Mouse (Mus musculus): Measurements from ENCODE around the gene Ifi214. TPM values are rescaled to one million over a fixed set of nuclear protein-coding genes. Genes with fewer than 3 reads are reported as not detected.

Gene Ifi214
- not detected for polyA plus RNA-seq (2014; fragmentation: Illumina TruSeq; extraction: RNeasy Lipid Tissue Mini Kit (QIAGEN cat#74804); ENCODE audit: low read depth, low replicate concordance)

GRCm38 (mm10) chr1:173535791-173536190 lies at the start of gene Ifi214:
Gene Ifi214, minus strand, starts transcription at chr1:173535957.

GRCm38 (mm10) chr1:173490812-173491480 lies 44.8 kb downstream of the Ifi214 start, which contains the start of gene Ifi206:
Gene Ifi206, minus strand, starts transcription at chr1:173491041.

Other genes with a start within 250 kb of the Ifi214 start
- gene Ackr1, start 202.2 kb downstream of the Ifi214 start, polyA plus RNA-seq (2014; fragmentation: Illumina TruSeq; extraction: RNeasy Lipid Tissue Mini Kit (QIAGEN cat#74804); ENCODE audit: low read depth, low replicate concordance), result not detected
- 0.89 TPM for gene Aim2, start 185.1 kb downstream of the Ifi214 start, polyA plus RNA-seq (2014; fragmentation: Illumina TruSeq; extraction: RNeasy Lipid Tissue Mini Kit (QIAGEN cat#74804); ENCODE audit: low read depth, low replicate concordance)
- gene Cadm3, start 168.3 kb downstream of the Ifi214 start, polyA plus RNA-seq (2014; fragmentation: Illumina TruSeq; extraction: RNeasy Lipid Tissue Mini Kit (QIAGEN cat#74804); ENCODE audit: low read depth, low replicate concordance), result 0.16 TPM
- gene Ifi206, start 44.9 kb downstream of the Ifi214 start, polyA plus RNA-seq (2014; fragmentation: Illumina TruSeq; extraction: RNeasy Lipid Tissue Mini Kit (QIAGEN cat#74804); ENCODE audit: low read depth, low replicate concordance), result 1.1 TPM
- 5.9 TPM for gene Ifi213, start 63.3 kb upstream of the Ifi214 start, polyA plus RNA-seq (2014; fragmentation: Illumina TruSeq; extraction: RNeasy Lipid Tissue Mini Kit (QIAGEN cat#74804); ENCODE audit: low read depth, low replicate concordance)
- gene Ifi209, start 95.0 kb upstream of the Ifi214 start, polyA plus RNA-seq (2014; fragmentation: Illumina TruSeq; extraction: RNeasy Lipid Tissue Mini Kit (QIAGEN cat#74804); ENCODE audit: low read depth, low replicate concordance), result 3.4 TPM
- gene Ifi208, start 137.7 kb upstream of the Ifi214 start, polyA plus RNA-seq (2014; fragmentation: Illumina TruSeq; extraction: RNeasy Lipid Tissue Mini Kit (QIAGEN cat#74804); ENCODE audit: low read depth, low replicate concordance), result 3.0 TPM
- gene Ifi207, start 205.8 kb upstream of the Ifi214 start, polyA plus RNA-seq (2014; fragmentation: Illumina TruSeq; extraction: RNeasy Lipid Tissue Mini Kit (QIAGEN cat#74804); ENCODE audit: low read depth, low replicate concordance), result 4.6 TPM
- 10.5 TPM for gene Ifi204, start 231.0 kb upstream of the Ifi214 start, polyA plus RNA-seq (2014; fragmentation: Illumina TruSeq; extraction: RNeasy Lipid Tissue Mini Kit (QIAGEN cat#74804); ENCODE audit: low read depth, low replicate concordance)